Mouse (Mus musculus) heart, postnatal 25 days (tissue): ENCODE measurements around the gene Olfr747. TPM values are rescaled to one million over a fixed set of nuclear protein-coding genes. Genes with fewer than 3 reads are reported as not detected.
"Not testable (repeated sequence)": the region's sequence is repeated elsewhere in the genome, so short reads cannot be mapped to it uniquely, and the experiment has no call there.

Experiments used
- DNase-seq: peaks from one replicate; pipeline ENCODE4 v3.0.0; 2022; ENCODE audit warnings: low spot score
- intact Hi-C: fragments of 180-260 bp; cut with DNase I; formaldehyde crosslinking; loops from one replicate; pipeline ENCODE4 v1.15.1; 2025
- total RNA-seq, 2 experiments: library from RNA; stranded (reverse); gene quantifications; 2 replicates each; pipeline ENCODE4 v1.2.3; 2021

Olfr747 gene
- not detected for total RNA-seq

DNA sequence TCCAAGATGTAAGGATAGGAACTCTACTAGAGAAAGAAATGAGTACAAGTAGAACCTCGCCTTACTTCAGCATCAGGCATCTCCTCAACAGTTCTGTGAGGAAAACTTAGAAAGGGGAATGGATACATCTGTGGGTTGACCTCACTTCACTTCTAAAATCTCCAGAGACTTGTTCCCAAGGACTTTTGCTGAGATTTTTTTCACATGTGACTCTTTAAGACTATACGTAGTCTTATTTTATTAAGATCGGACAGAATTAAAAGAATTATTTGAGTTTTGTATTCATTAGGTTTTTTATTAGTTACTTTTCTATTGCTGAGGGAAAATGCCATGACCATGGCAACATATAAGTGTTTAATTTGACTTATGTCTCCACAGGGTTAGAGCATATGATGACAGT is at the start of gene Olfr747:
Gene Olfr747 (minus strand): TSS at position 101 of the 400 bp plus-strand sequence.
- no peak for DNase-seq
- intact Hi-C loops, result no loop called here

DNA sequence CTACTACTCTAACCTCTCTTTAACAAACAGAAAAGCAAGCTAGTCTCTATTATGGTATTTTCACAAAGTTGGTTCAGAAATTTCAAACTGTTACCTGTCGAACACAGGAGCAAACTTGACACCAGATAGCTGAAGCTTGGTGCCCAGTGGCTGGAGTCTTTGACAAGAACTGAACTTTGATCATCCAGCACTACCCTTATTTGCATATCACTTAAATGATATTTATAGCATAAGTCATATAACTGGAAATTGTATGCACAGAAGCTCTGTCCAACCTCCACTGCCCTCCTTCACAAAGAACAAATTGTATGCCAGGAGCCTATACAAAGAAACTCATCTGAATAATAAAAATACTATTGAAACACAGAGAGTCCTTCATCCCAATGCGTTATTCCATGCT is 48.6 kb upstream of the Olfr747 start:
- no peak for DNase-seq
- intact Hi-C loops, result no loop called here

- intact Hi-C loops, result no loop called here
Observed at GRCm38 (mm10) chr14:50740334-50740733, 47.3 kb upstream of the Olfr747 start.

GRCm38 (mm10) chr14:50722371-50722770 is 29.4 kb upstream of the Olfr747 start:
- intact Hi-C loops, DNase-seq: not testable (repeated sequence)

More at GRCm38 (mm10) chr14:50740334-50740733, 47.3 kb upstream of the Olfr747 start:
- DNase-seq, result no peak

GRCm38 (mm10) chr14:50719875-50720274 is 26.9 kb upstream of the Olfr747 start:
- DNase-seq, intact Hi-C loops: not testable (repeated sequence)

DNA sequence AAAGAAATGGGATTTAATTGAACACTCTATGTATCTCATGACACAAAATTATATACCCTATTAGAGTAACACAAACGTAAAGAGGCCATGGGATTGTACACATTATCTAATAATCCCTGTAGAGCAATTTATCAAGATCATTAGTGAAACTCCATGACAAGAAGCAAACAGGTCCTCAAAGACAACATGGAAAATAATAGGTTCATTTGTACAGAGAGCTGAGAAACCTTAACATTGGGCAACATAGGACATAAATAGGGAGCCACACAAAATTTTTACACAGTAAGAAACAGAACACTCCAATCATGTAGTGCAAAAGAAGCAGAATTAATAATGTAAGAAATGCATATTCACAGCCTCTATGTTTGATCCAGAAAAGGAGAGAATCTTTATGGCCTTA is 14.1 kb upstream of the Olfr747 start, which contains the start of gene Olfr748:
Gene Olfr748 (plus strand): TSS at position 301 of the 400 bp plus-strand sequence.
- no peak for DNase-seq

DNA sequence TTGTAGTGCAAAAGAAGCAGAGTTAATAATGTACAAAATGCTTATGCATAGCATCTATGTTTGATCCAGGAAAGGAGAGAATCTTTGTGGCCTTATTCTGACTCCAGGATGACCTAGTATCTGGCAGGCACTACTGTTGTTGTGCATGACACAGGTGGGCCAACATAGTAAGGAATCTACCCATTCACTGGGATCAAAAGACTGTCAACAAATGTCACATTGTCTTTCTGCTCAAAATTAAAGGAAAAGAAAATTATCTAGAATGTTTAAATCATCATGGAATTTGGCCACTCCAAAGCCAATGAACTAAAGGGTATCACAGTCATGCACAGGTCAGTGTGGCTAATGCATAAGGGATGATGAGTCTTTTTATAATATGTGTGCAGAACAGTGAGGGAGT is 46.2 kb downstream of the Olfr747 start, which contains the start of gene Olfr746:
Gene Olfr746 (plus strand): TSS at position 301 of the 400 bp plus-strand sequence.
- intact Hi-C loops, result no loop called here
- no peak for DNase-seq

More for the DNA sequence above, 14.1 kb upstream of the Olfr747 start, which contains the start of gene Olfr748:
- intact Hi-C loops, result no loop called here

- DNase-seq, result no peak
- intact Hi-C loops, result no loop called here
Observed at GRCm38 (mm10) chr14:50639088-50639487, 53.9 kb downstream of the Olfr747 start, which contains the start of gene Olfr745. Gene Olfr745, plus strand, starts transcription at chr14:50639388.

Other genes starting within 250 kb of the Olfr747 start
- not detected for gene Olfr740, start 247.7 kb downstream of the Olfr747 start, total RNA-seq
- gene Olfr741, start 220.5 kb downstream of the Olfr747 start, total RNA-seq, result not detected
- gene Olfr742, start 189.6 kb downstream of the Olfr747 start, total RNA-seq, result not detected
- gene Olfr743, start 171.4 kb downstream of the Olfr747 start, total RNA-seq, result not detected
- gene Olfr744, start 78.3 kb downstream of the Olfr747 start, total RNA-seq, result not detected
- gene Olfr745, start 53.8 kb downstream of the Olfr747 start, total RNA-seq, result not detected
- gene Olfr746, start 46.1 kb downstream of the Olfr747 start, total RNA-seq, result not detected
- not detected for gene Olfr748, start 14.2 kb upstream of the Olfr747 start, total RNA-seq
- not detected for gene Olfr749, start 51.9 kb upstream of the Olfr747 start, total RNA-seq
- 10 to 100 TPM; 16.2 to 17.0 TPM for gene Ttc5, start 92.3 kb upstream of the Olfr747 start, total RNA-seq
- gene Ccnb1ip1, start 114.5 kb upstream of the Olfr747 start, total RNA-seq, result under 1 TPM in 1 of 2 experiments, not detected in 1; 0.39 TPM
- gene Parp2, start 114.6 kb upstream of the Olfr747 start, total RNA-seq, result 10 to 100 TPM; 13.4 to 16.0 TPM
- 10 to 100 TPM in 1 of 2 experiments, 1 to 10 TPM in 1; 9.3 to 10.2 TPM for gene Tep1, start 177.4 kb upstream of the Olfr747 start, total RNA-seq
- 10 to 100 TPM; 21.5 to 32.5 TPM for gene Klhl33, start 204.3 kb upstream of the Olfr747 start, total RNA-seq
- 10 to 100 TPM; 66.1 to 70.3 TPM for gene Osgep, start 231.7 kb upstream of the Olfr747 start, total RNA-seq
- 10 to 100 TPM; 22.6 to 23.2 TPM for gene Apex1, start 231.8 kb upstream of the Olfr747 start, total RNA-seq
- 10 to 100 TPM; 21.1 to 23.6 TPM for gene Pip4p1, start 237.7 kb upstream of the Olfr747 start, total RNA-seq
- gene Pnp, start 237.9 kb upstream of the Olfr747 start, total RNA-seq, result 10 to 100 TPM; 12.2 to 13.5 TPM